Mouse (Mus musculus) right cerebral cortex, adult 18-20 months (tissue): Measurements from ENCODE around the gene Gm10715.
"Not testable (repeated sequence)": the region's sequence is repeated elsewhere in the genome, so short reads cannot be mapped to it uniquely, and the experiment has no call there.

Source experiments
- DNase-seq: peaks from one replicate; pipeline ENCODE4 v3.0.0; 2022; ENCODE audit warnings: mixed read lengths

Gene Gm10715

GRCm38 (mm10) chr9:3025653-3026052 lies 11.0 kb upstream of the Gm10715 start:
- DNase-seq: peak; percentile 40

GRCm38 (mm10) chr9:3026136-3026535 lies 10.5 kb upstream of the Gm10715 start:
- not testable (repeated sequence) for DNase-seq

GRCm38 (mm10) chr9:3026741-3027140 lies 9.9 kb upstream of the Gm10715 start:
- DNase-seq: not testable (repeated sequence)

- not testable (repeated sequence) for DNase-seq
Observed at GRCm38 (mm10) chr9:3027200-3027599, 9.5 kb upstream of the Gm10715 start.

- peak; percentile 7 for DNase-seq
Observed at GRCm38 (mm10) chr9:3029276-3030000, 7.2 kb upstream of the Gm10715 start.

- not testable (repeated sequence) for DNase-seq
Observed at GRCm38 (mm10) chr9:3030677-3031318, 5.9 kb upstream of the Gm10715 start.

- not testable (repeated sequence) for DNase-seq
Observed at GRCm38 (mm10) chr9:3034299-3034698, 2.4 kb upstream of the Gm10715 start, which contains the start of gene Gm17535. Gene Gm17535, plus strand, starts transcription at chr9:3034599.

- DNase-seq: not testable (repeated sequence)
Observed at GRCm38 (mm10) chr9:3038161-3038560, 1.5 kb downstream of the Gm10715 start.
